Mouse (Mus musculus): ENCODE results near the gene Enox2. TPM values are rescaled to one million over a fixed set of nuclear protein-coding genes. Genes with fewer than 3 reads are reported as not detected.

Gene Enox2
- 10 to 100 TPM in 1 of 2 experiments, 1 to 10 TPM in 1; 9.5 to 10.0 TPM for total RNA-seq (2021)
- long read RNA-seq, experiment 1, partial matches to known transcripts: 5 of 8 reads
- long read RNA-seq, experiment 1, other reads (novel, unspliced or antisense): 2 of 8 reads
- long read RNA-seq, experiment 2, partial matches to known transcripts: 2 of 7 reads
- long read RNA-seq, experiment 2, other reads (novel, unspliced or antisense): 3 of 7 reads

DNA sequence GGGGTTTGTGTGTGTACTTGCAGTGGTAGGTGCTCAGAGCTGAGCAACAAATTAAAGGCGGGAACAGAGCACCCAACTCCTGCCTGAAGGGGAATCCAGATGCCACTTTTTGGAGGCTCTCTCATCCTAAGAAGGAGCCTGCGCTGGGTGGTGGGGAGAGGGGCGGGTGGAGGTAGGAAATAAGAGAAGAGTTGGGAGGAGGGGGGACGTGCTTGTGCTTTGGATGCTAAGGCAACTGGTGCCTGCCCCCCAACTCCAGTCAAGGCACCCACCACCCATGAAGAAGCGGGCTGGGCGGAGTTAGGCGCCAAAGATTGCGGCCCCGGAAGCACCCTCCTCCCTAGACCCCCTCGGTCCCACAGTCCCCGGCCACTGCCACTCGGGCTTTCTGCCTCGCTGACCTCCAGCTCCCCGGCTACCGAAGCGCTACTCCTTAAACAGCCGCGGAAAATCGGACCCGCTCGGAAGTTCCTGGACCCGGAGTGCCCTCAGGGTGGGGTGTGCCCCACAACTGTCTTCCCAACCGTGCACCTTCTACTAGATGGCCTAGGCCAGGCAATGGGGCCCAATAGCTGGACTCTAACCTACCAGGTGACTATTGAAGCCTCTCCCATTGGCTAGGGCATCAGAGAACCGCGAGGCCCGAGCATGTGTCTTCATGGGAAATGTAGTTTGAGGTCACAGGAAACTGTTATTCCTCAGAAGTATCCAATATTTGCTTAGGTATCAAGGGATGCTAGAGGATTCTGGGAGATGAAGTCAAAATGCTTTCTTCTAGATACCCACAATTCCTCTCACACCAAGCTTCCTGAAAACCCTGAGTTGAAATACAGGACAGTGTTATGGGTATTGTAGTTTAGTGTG lies at the start of gene Enox2:
Enox2 (minus strand) TSS at position 560 of the 864 bp plus-strand sequence.
- DNase-seq (ENCODE audit: extremely low spot score in 1 of 2, low spot score in 2 of 2): peak; percentile 69 to 79
- Histone ChIP-seq H3K4me3 (peak within 1 kb of the TSS; percentile 60), H3K27ac (peak within 1 kb of the TSS; percentile 83)
- intact Hi-C loops (cut with DNase I): loop anchor here (10.0 kb wide), 2 partner anchors 283 to 593 kb away; partner anchors contain the start of gene Rbmx2
- TF ChIP-seq CTCF (IDR thresholded peaks at IDR 0.05): no peak

DNA sequence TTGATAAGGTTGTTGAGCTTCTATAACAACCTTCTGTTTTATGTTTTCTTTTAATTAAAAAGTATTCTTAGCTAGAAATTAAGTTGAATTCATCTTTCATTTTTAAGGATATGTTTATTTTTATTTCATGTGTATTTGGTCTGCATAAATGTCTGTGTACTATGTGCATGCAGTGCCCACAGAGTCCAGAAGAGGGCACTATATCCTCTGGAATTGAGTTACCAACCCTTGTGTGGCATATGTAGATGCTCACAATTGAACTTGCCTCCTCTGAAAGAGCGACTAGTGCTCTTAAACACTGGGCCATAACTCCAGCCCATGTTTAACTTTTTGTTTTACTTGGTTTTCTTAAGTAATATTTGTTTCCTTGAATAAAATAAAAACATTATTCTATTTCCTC lies 21.4 kb upstream of the Enox2 start:
- no peak overlapping the region for H3K27ac ChIP-seq
- intact Hi-C loops (cut with DNase I): loop anchor here (5.0 to 10.0 kb wide), 2 partner anchors 412 to 625 kb away; no protein-coding TSS in a partner anchor
- TF ChIP-seq CTCF (IDR thresholded peaks at IDR 0.05): peak; percentile 46
- no peak for DNase-seq (ENCODE audit: extremely low spot score in 1 of 2, low spot score in 2 of 2)
- no peak overlapping the region for H3K4me3 ChIP-seq

DNA sequence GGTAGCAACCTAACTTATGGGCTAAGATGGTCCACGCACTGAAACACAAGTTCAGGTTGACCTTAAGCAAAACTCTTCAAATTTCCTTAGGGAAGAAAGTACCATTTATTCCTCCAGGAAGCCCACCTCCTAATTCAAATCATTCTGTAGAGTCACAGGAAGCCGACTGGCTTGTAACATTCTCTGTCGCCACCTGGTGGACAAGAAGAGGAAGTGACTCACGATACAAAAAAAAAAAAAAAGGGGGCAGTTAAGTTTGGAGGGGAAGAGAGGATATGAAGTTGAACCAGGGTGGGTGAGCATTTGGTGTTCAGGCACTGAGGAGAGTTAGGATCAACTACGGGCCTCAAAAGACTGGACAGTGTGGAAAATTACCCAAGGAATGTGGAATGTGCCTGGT lies 18.6 kb upstream of the Enox2 start:
- no peak for DNase-seq (ENCODE audit: extremely low spot score in 1 of 2, low spot score in 2 of 2)
- intact Hi-C loops (cut with DNase I): loop anchor here (5.0 to 10.0 kb wide), 2 partner anchors 409 to 622 kb away; no protein-coding TSS in a partner anchor
- peak; percentile 69 for TF ChIP-seq CTCF (IDR thresholded peaks at IDR 0.05)
- no peak overlapping the region for H3K27ac ChIP-seq
- no peak overlapping the region for H3K4me3 ChIP-seq

DNA sequence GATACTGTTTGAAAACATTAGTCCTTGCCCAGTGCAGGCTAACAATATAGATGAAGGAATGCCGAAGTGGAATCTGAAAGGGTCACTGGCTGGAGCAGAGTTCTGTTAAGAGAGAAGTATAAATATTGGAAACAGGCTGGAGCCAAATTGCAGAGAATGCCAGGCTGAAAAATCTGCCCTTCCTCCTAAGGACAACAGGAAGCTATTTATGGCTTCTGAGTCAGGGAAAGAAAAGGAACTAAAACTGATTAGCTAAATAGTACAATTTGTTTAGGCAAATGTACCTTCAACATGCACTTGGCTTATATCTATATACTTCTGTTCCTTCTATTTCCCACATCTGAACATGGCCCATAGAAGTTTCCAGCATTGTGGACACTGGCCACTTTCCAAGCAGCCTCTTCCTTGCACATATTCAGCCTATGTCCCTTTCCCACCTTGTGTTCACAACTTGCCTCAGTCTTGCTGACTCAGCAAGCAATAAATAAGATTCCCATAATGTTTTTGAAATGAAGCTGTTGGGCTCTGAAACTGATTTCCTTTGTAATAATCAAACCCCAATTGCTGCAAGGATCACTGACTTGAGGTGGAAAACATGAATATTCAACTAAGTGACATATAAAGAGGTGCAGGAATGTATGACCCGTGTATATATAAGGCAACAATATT lies 8.0 kb downstream of the Enox2 start:
- no peak for TF ChIP-seq CTCF (IDR thresholded peaks at IDR 0.05)
- DNase-seq (ENCODE audit: extremely low spot score in 1 of 2, low spot score in 2 of 2): no peak
- Histone ChIP-seq H3K27ac (no peak overlapping the region), H3K4me3 (no peak overlapping the region)
- intact Hi-C loops (cut with DNase I): loop anchor here (10.0 kb wide), 2 partner anchors 275 to 585 kb away; partner anchors contain the start of gene Rbmx2

DNA sequence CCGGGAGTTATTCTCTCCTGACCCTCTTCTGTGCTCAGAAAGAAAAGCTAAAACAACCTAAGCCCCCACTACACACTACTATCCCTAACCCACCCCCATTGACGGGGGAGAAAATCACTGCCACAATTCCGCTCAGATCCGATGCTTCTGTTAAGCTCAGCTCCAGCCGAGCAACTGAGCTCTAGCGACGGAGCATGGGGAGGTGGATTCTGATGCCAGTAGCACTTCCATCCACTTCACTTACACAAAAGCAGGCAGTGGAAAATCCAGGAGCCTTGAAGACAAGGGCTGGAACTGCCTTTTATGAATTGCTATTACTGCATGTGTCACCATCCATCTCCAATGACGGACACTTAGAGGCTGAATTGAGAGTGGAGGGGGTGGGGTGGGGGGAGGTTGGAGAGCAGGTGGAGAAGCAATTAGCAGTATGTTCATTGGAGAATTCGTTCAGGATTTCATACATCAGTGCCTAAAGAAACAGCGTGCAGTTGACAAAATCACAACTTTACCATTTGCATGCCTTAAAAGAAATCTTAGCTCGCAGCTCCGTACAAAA lies 14.5 kb downstream of the Enox2 start:
- TF ChIP-seq CTCF (IDR thresholded peaks at IDR 0.05): no peak
- Histone ChIP-seq H3K4me3 (peak overlapping the region; percentile 38), H3K27ac (no peak overlapping the region)
- DNase-seq (ENCODE audit: extremely low spot score in 1 of 2, low spot score in 2 of 2): peak; percentile 9 to 13
- intact Hi-C loops (cut with DNase I): no loop called here

DNA sequence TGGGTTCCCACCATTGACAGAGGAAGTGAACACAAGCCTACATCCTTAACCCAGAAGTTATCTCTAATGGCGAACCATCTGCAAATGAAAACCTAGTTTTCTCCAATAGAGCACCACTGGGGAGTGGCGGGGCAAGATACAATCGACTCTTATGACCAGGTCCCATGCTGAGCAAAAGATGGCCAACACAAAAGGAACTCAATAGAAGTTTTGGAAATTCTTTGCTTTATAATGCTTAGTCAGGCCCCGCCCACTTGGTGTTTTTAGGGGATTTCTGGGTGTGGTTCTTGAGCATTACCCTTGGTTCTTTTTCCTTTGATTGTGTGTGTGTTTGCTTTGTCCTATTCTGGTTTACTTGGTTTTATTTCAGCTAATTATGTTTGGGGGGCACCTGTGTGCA lies 37.2 kb downstream of the Enox2 start:
- intact Hi-C loops (cut with DNase I): no loop called here
- no peak for TF ChIP-seq CTCF (IDR thresholded peaks at IDR 0.05)
- Histone ChIP-seq H3K27ac (no peak overlapping the region), H3K4me3 (no peak overlapping the region)
- no peak for DNase-seq (ENCODE audit: extremely low spot score in 1 of 2, low spot score in 2 of 2)

DNA sequence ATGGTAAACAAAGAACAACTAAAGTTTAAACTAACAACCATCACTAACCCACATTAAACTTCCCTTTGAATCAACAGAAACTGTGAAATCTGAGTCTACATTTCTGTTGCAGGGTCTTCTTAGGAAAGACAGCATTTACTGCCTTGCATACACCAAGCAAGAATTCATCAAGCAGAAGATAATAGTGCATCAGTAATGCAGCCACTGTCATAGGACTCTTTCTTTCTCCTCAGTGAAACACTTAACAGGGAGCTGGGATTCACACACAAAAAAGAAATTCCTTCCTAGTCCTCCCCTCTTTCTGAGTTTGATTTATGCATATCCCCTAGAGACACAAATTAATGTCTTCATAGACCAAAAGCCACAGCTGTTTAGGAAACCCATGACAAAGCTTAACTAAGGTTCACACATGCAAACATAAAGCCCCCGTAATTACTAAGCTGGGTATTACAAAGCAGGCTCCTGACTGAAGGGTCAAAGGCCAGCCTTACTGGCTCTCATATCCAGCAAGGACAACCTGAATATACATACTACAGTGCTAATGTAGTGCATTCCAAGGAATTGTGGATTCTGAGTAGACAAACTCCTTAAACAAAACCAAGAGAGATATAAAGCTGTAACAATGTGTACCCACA lies 62.1 kb downstream of the Enox2 start:
- no peak for TF ChIP-seq CTCF (IDR thresholded peaks at IDR 0.05)
- no peak for DNase-seq (ENCODE audit: extremely low spot score in 1 of 2, low spot score in 2 of 2)
- no peak overlapping the region for H3K27ac ChIP-seq
- no peak overlapping the region for H3K4me3 ChIP-seq
- intact Hi-C loops (cut with DNase I): no loop called here

DNA sequence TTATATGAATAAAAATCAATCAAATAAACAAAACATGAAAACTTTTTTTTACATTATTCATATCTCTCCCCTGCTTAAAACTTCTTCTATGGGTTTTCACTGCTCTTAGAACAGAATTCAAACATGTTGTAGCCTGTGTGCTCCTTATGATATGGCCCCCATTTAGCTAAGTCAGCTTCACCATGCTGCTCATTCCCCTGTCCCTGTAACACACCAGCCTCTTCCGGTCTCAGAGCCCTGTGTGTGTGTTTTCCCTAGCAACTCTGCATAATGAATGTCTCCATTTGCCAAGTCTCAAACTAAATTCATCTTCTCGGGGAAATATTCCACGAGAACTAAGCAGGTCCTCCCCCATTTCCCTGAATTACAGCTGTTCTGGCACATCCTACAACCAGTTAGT lies 71.6 kb downstream of the Enox2 start:
- intact Hi-C loops (cut with DNase I): no loop called here
- no peak for DNase-seq (ENCODE audit: extremely low spot score in 1 of 2, low spot score in 2 of 2)
- Histone ChIP-seq H3K4me3 (no peak overlapping the region), H3K27ac (no peak overlapping the region)
- no peak for TF ChIP-seq CTCF (IDR thresholded peaks at IDR 0.05)

DNA sequence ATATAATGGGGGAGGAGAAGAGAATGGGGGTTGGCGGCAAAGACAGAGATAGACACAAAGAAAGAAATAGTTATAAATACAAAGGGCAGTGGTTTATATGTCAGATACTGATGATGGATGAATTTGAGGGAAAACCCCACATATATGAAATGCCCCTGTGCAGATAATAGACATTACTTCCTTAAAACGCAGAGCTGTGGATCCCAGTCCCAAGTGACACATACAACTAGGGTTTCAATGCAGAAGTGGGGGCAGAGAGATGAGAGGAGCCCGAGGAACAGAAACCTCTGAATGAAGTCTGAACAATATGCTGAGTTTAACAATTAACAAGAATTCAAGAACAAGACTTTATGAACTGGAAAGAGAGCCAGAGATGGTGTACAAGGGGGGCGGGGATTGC lies 91.7 kb downstream of the Enox2 start:
- Histone ChIP-seq H3K4me3 (no peak overlapping the region), H3K27ac (no peak overlapping the region)
- no peak for DNase-seq (ENCODE audit: extremely low spot score in 1 of 2, low spot score in 2 of 2)
- no peak for TF ChIP-seq CTCF (IDR thresholded peaks at IDR 0.05)
- intact Hi-C loops (cut with DNase I): no loop called here

DNA sequence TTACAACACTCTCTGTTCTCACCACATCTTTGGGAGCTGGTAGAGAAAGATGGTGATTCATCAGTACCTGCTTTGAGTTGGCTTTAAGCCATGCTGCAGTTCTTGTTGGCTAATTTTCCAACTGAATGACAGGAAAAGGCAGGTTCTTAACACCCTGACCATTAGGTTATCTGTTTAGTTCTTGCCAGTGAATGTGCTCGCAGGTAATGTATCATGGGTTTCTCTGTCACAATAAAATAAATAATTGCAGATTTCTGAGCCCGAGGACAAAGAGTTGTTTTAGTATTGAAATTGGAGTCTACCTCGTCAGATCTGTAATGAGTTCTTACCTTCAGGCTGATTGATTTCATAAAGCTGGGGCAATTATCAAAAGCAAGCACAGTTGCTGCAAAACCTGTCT lies 106.9 kb downstream of the Enox2 start:
- intact Hi-C loops (cut with DNase I): no loop called here

DNA sequence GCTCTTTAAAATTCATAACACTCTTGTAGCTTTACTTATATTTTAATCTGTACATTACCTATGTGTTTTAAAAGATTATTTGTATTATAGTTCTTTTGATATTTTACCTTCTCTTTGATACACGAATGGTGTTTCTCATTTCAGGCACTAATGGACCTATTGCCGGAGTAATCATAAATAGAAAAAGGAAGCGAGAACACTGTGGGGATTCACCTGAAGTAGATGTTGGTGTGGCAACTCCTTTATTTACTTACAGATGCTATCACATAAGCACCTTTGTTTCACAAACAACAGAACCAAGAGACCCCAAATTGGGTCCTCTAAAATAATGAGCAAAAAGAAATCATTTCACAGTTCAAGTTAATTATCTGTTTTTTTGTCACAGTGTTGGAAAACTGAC lies 109.4 kb downstream of the Enox2 start:
- TF ChIP-seq CTCF (IDR thresholded peaks at IDR 0.05): no peak
- H3K4me3 ChIP-seq: no peak overlapping the region
- intact Hi-C loops (cut with DNase I): no loop called here
- no peak overlapping the region for H3K27ac ChIP-seq
- DNase-seq (ENCODE audit: extremely low spot score in 1 of 2, low spot score in 2 of 2): no peak

More for the DNA sequence above, 106.9 kb downstream of the Enox2 start:
- Histone ChIP-seq H3K4me3 (no peak overlapping the region), H3K27ac (no peak overlapping the region)
- TF ChIP-seq CTCF (IDR thresholded peaks at IDR 0.05): no peak
- DNase-seq (ENCODE audit: extremely low spot score in 1 of 2, low spot score in 2 of 2): no peak
